Mouse (Mus musculus) urinary bladder, postnatal 0 days (tissue): Measurements from ENCODE around the gene Gpm6a. TPM values are rescaled to one million over a fixed set of nuclear protein-coding genes. Genes with fewer than 3 reads are reported as not detected.

Experiments
- polyA plus RNA-seq: library from polyadenylated mRNA; unstranded; fragments of >200 nt; fragmentation: Nextera tagmentation; extraction: Ambion mirVana; gene quantifications from 2 replicates; pipeline ENCODE4 v1.2.1, GENCODE M21; 2015

Gpm6a gene
- 18.2 and 22.2 TPM in 2 replicates for polyA plus RNA-seq

GRCm38 (mm10) chr8:54954741-54955455 lies at the start of gene Gpm6a:
Gene Gpm6a, plus strand, starts transcription at chr8:54954843.

Other genes with a start within 250 kb of the Gpm6a start
- gene Wdr17, start 67.7 kb upstream of the Gpm6a start, polyA plus RNA-seq, result not detected in 2 replicates